Mouse (Mus musculus) limb, embryonic 14.5 days (tissue): Measurements from ENCODE around the gene Garnl3. TPM values are rescaled to one million over a fixed set of nuclear protein-coding genes. Genes with fewer than 3 reads are reported as not detected.

ENCODE experiments used
- ATAC-seq: fragments of 200-750 bp; cut with Nextera tagmentation; 2 replicates; pipeline ENCODE4 v1.8.0; 2017; ENCODE audit warnings: low read depth, moderate number of reproducible peaks, moderate TSS enrichment; ENCODE audit not compliant: low FRiP score
- DNase-seq: peaks from one replicate; pipeline ENCODE4 v3.0.0-alpha.2; 2015; ENCODE audit warnings: low spot score
- H3K27ac ChIP-seq: fragments of 300-500 bp; sonication (generic); replicated peaks from 2 replicates; pipeline ENCODE4 v1.5.1; 2014; ENCODE audit warnings: low read depth, mild to moderate bottlenecking, low read length, moderate library complexity, mixed read lengths
- H3K27me3 ChIP-seq: fragments of 300-500 bp; sonication (generic); 2 replicates; pipeline ENCODE4 v1.6.1; 2014; ENCODE audit warnings: low read length, mixed read lengths; ENCODE audit not compliant: control insufficient read depth, insufficient read depth
- H3K36me3 ChIP-seq: fragments of 300-500 bp; sonication (generic); 2 replicates; pipeline ENCODE4 v1.6.1; 2014; ENCODE audit warnings: mild to moderate bottlenecking, low read length, moderate library complexity, mixed read lengths; ENCODE audit not compliant: control insufficient read depth, insufficient read depth
- H3K4me1 ChIP-seq: fragments of 300-500 bp; sonication (generic); 2 replicates; pipeline ENCODE4 v1.6.1; 2014; ENCODE audit warnings: antibody characterized with exemption, low read length, mixed read lengths; ENCODE audit not compliant: control insufficient read depth, insufficient read depth
- H3K4me2 ChIP-seq: fragments of 300-500 bp; sonication (generic); replicated peaks from 2 replicates; pipeline ENCODE4 v1.6.1; 2014; ENCODE audit warnings: low read depth, mild to moderate bottlenecking, low read length, moderate library complexity; ENCODE audit not compliant: severe bottlenecking
- H3K4me3 ChIP-seq: fragments of 300-500 bp; sonication (generic); replicated peaks from 2 replicates; pipeline ENCODE4 v1.5.1; 2014; ENCODE audit warnings: low read length
- H3K9ac ChIP-seq: fragments of 300-500 bp; sonication (generic); 2 replicates; pipeline ENCODE4 v1.6.1; 2014; ENCODE audit warnings: mild to moderate bottlenecking, low read depth, low read length, moderate library complexity; ENCODE audit not compliant: severe bottlenecking
- H3K9me3 ChIP-seq: fragments of 300-500 bp; sonication (generic); 2 replicates; pipeline ENCODE4 v1.6.1; 2016; ENCODE audit warnings: low read length; ENCODE audit not compliant: control insufficient read depth
- POLR2A ChIP-seq: fragments of 200-500 bp; IDR thresholded peaks from 2 replicates; pipeline ENCODE4 v1.8.0; 2012; ENCODE audit warnings: inconsistent platforms, mild to moderate bottlenecking, moderate library complexity, borderline replicate concordance; ENCODE audit not compliant: insufficient read depth, insufficient read length; ENCODE audit errors: extremely low read depth
- WGBS: fragments of 180-500 bp; shearing (Covaris S2); extraction: QIAGEN DNeasy Blood & Tissue Kit; methylation state at CpG from one replicate; pipeline ENCODE4 v1.1.7; 2014; 5-methylcytosine and 5-hydroxymethylcytosine counted together
- polyA plus RNA-seq, 2 experiments: library from polyadenylated mRNA; depleted of rRNA in 1 of 2; stranded (reverse) in 1 of 2; unstranded in 1 of 2; fragments of >200 nt; fragmentation: Nextera tagmentation in 1 of 2; extraction: Ambion mirVana in 1 of 2; gene quantifications; 2 replicates each; pipeline versions ENCODE4 v1.2.1 to v1.2.3; 2012 to 2014

The Garnl3 gene
- polyA plus RNA-seq, 2 experiments: 9.6 to 10.1 TPM

DNA sequence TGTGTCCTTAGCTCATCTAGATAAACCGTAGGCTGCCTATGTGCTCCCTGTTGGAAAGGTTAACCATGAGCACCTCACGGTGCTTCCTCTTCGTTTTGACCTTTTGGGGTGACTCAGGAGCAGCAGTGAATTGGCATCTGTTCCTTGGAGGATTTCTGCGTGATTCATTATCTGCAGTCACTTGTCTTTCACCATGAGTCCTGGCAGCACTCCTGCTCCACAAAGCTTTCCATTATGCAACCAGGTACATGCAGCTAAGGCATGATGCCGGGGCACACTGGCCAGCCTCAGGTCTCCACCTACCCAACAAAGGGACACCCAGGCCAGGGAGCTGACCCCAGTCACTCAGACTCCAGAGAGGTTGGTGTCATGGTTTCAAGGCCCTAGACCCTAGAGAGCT lies 72.5 kb downstream of the Garnl3 start:
- no peak overlapping the region for H3K4me3 ChIP-seq
- 85% methylated on average over 5 of the region's 5 CpGs for WGBS
- no peak overlapping the region for H3K27ac ChIP-seq
- H3K27me3 ChIP-seq: no peaks in the 10 kb centered on the region
- H3K4me2 ChIP-seq: no peak overlapping the region
- H3K36me3 ChIP-seq: no peaks in the 10 kb centered on the region
- H3K9me3 ChIP-seq: no peaks in the 10 kb centered on the region
- no peak overlapping the region for H3K9ac ChIP-seq
- no peak for TF ChIP-seq POLR2A
- DNase-seq (no peak), ATAC-seq (no peak)
- 0 out of 2 replicates have a peak, but pooled peaks cover 2% of the 10 kb centered on the region for H3K4me1 ChIP-seq

DNA sequence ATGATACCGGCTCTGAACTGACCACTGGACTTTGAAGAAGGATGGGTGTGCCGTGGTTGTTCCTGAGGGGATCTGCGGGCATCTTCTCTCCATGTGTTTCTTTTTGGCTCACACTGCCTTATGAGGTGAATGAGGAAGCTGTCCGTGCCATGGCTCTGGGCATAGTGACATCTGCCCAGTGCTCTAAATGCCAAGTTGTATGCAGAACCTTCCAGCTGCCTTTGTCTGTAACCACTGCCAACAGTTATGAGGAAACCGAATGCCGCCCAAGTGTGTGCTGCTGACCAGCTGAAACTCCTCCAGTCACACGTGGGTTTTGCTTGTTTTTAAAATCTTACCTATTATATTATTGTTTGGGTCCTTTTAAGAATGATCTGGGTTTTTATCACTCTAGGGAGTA lies 73.9 kb downstream of the Garnl3 start:
- Histone ChIP-seq H3K9me3 (no peaks in the 10 kb centered on the region), H3K27ac (no peak overlapping the region), H3K4me2 (no peak overlapping the region), H3K4me3 (no peak overlapping the region), H3K36me3 (no peaks in the 10 kb centered on the region), H3K9ac (no peak overlapping the region), H3K4me1 (0 out of 2 replicates have a peak, but pooled peaks cover 2% of the 10 kb centered on the region), H3K27me3 (no peaks in the 10 kb centered on the region)
- DNase-seq: no peak
- 86% methylated on average over 7 of the region's 7 CpGs for WGBS
- no peak for TF ChIP-seq POLR2A
- ATAC-seq: no peak

DNA sequence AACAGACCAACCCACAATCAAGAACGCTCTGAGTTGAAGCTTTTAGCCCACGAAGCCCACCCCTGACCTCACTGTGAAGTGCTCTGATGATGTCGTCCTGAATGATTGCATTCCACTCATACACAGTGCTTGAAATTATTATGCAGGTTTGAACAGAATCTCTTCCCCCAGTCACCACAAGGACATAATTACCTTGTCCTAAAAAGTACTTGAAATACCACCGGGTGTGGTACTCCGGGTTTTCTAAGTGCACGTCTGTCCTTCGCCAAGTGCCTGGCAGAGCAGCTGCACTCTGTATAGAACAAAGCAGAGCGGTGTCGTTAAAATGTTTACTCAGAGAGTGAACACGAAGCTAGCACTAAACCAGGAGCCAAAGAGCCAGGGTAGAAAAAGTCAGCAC lies 77.5 kb downstream of the Garnl3 start:
- H3K9me3 ChIP-seq: no peaks in the 10 kb centered on the region
- no peak overlapping the region for H3K4me3 ChIP-seq
- no peaks in the 10 kb centered on the region for H3K36me3 ChIP-seq
- TF ChIP-seq POLR2A: no peak
- no peak for ATAC-seq
- DNase-seq: no peak
- H3K27me3 ChIP-seq: no peaks in the 10 kb centered on the region
- 0 out of 2 replicates have a peak, but pooled peaks cover 2% of the 10 kb centered on the region for H3K4me1 ChIP-seq
- H3K4me2 ChIP-seq: no peak overlapping the region
- 30% methylated on average over 10 of the region's 10 CpGs for WGBS
- no peak overlapping the region for H3K27ac ChIP-seq
- H3K9ac ChIP-seq: no peak overlapping the region

DNA sequence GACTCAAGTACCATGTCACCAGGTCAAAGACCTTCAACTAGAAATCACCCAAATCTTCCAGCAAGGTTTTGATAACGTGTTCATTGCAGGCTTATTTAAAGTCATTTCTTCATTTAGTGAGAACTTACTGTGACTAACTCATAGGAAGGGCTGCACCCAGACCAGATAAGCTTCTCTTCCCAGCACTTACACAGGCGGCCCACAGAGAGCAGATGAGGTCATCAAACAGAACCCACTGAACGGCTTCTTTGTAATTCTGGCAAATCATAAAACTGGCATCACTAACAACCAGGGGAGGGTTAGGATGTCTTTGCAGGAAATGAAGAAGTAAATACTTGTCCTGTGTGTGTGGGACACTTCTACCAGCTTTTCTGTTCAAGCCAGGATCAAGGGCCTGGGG lies 84.1 kb downstream of the Garnl3 start:
- Histone ChIP-seq H3K4me3 (no peak overlapping the region), H3K27ac (no peak overlapping the region), H3K27me3 (no peaks in the 10 kb centered on the region), H3K36me3 (no peaks in the 10 kb centered on the region), H3K9ac (no peak overlapping the region), H3K4me2 (no peak overlapping the region), H3K9me3 (no peaks in the 10 kb centered on the region), H3K4me1 (no peaks in the 10 kb centered on the region)
- TF ChIP-seq POLR2A: no peak
- DNase-seq (no peak), ATAC-seq (no peak)
- WGBS: 46% methylated on average over 3 of the region's 3 CpGs

DNA sequence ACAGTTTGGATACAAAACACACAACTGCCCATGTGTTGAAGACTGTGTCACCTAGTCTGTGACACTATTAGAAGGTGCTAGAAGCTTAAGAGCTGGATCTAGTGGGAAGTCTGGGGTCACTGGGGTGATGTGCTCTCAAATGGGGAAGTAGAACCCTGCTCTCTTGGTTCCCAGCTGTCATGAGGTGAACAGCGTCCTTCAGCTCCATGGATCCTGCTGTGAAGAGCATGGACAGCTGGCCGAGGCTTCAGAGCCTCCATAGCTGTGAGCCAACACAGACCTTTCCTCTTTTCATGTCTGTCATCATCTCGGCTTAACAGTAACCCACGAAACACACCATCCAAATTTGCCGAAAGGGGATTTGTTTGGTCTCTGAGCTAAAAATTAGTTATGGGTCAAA lies 84.5 kb downstream of the Garnl3 start:
- H3K9me3 ChIP-seq: no peaks in the 10 kb centered on the region
- H3K4me1 ChIP-seq: no peaks in the 10 kb centered on the region
- 78% methylated on average over 5 of the region's 5 CpGs for WGBS
- no peak overlapping the region for H3K27ac ChIP-seq
- no peak overlapping the region for H3K4me3 ChIP-seq
- H3K27me3 ChIP-seq: no peaks in the 10 kb centered on the region
- H3K4me2 ChIP-seq: no peak overlapping the region
- DNase-seq (no peak), ATAC-seq (no peak)
- TF ChIP-seq POLR2A: no peak
- H3K36me3 ChIP-seq: no peaks in the 10 kb centered on the region
- no peak overlapping the region for H3K9ac ChIP-seq

DNA sequence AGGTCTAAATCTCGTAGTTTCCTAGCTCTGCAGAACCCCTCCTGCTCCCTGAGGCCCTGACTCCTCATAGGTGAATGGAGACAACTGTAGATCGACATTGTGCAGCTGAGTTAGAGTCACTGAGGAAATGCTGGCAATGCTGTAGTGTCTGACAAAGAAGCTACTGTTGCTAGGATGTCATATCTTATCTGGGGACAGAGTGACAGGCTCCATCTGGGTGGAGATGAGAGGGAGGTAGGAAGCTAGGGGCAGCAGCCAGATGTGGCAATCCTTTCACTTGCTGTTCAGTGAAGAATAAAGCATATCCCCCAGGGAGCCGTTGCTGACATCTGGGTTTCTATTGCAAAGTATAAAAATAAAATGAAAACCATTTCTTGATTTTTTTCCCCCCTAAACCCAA lies 85.6 kb downstream of the Garnl3 start:
- DNase-seq: no peak
- Histone ChIP-seq H3K27me3 (no peaks in the 10 kb centered on the region), H3K9me3 (no peaks in the 10 kb centered on the region), H3K4me3 (no peak overlapping the region), H3K9ac (no peak overlapping the region), H3K27ac (no peak overlapping the region), H3K4me1 (no peaks in the 10 kb centered on the region), H3K4me2 (no peak overlapping the region), H3K36me3 (no peaks in the 10 kb centered on the region)
- no peak for ATAC-seq
- no peak for TF ChIP-seq POLR2A
- WGBS: 65% methylated on average over 3 of the region's 3 CpGs
